Mouse (Mus musculus) bone marrow, adult 2 months (tissue): ENCODE measurements around the gene Ttc17. TPM values are rescaled to one million over a fixed set of nuclear protein-coding genes. Genes with fewer than 3 reads are reported as not detected.

Experiments used
- H3K27ac ChIP-seq: fragments of 200-500 bp; 2 replicates; pipeline ENCODE4 v1.5.1; 2012; ENCODE audit warnings: low read depth, mild to moderate bottlenecking, control low read depth, inconsistent platforms, low read length; ENCODE audit not compliant: control insufficient read depth, poor library complexity, insufficient read depth
- H3K4me1 ChIP-seq: fragments of 200-500 bp; 2 replicates; pipeline ENCODE4 v1.6.1; 2011; ENCODE audit warnings: low read length; ENCODE audit not compliant: control insufficient read depth, insufficient read depth
- H3K4me3 ChIP-seq: fragments of 200-500 bp; replicated peaks from 2 replicates; pipeline ENCODE3; 2011; ENCODE audit warnings: mild to moderate bottlenecking, low read depth, low read length, control low read depth; ENCODE audit not compliant: control insufficient read depth
- CTCF ChIP-seq: fragments of 200-500 bp; IDR thresholded peaks from 2 replicates; pipeline ENCODE4 v1.5.1; 2011; ENCODE audit warnings: low read length, control low read depth; ENCODE audit not compliant: control insufficient read depth, insufficient read depth
- POLR2A ChIP-seq: fragments of 200-500 bp; IDR thresholded peaks from 2 replicates; pipeline ENCODE4 v1.6.1; 2011; ENCODE audit warnings: low read depth, mild to moderate bottlenecking, control low read depth, low read length, borderline replicate concordance; ENCODE audit not compliant: control insufficient read depth
- WGBS: fragments of 180-500 bp; shearing (Covaris S2); methylation state at CpG from one replicate; pipeline ENCODE4 v1.1.7; 2018; 5-methylcytosine and 5-hydroxymethylcytosine counted together
- polyA plus RNA-seq: library from polyadenylated mRNA; stranded (reverse); fragments of >200 nt; gene quantifications from 2 replicates; pipeline ENCODE4 v1.2.4, GENCODE M21; 2011; ENCODE audit warnings: low replicate concordance; ENCODE audit not compliant: missing spikeins, insufficient read depth, insufficient read length

The Ttc17 gene
- polyA plus RNA-seq, 1 experiment = 14.3 TPM

DNA sequence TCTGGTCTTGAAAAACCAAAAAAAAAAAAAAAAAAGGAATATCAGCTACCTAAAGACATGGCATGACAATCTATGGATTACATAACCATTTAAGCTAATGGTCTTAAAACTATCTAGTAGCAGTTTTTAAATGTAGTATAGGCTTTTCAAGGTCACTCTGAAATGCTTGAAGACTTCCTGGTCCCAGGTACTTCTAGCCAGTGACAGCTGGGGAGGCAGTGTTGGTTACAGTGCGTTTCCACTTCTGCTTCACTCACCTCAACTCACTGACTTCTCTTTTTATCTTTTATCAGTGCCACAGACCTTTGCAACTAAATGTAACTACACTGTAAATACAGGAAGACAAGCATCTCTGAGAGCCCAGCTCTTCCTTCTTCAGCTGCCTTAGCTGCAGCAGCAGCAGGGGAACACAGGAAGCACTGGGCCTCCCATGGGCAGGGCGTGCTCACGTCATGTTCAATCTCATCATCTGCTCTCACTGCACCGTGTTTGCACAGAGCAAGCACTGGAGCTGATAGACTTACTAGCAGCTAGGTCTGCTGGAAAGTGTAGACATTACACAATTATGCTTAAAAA is 46.0 kb downstream of the Ttc17 start:
- TF ChIP-seq POLR2A = no peak
- no peak for TF ChIP-seq CTCF
- WGBS = 20% methylated on average over 4 of the region's 4 CpGs
- Histone ChIP-seq H3K27ac (no peak overlapping the region), H3K4me3 (no peak overlapping the region), H3K4me1 (no peaks in the 10 kb centered on the region; the same call in 1 of the 2 replicates)

DNA sequence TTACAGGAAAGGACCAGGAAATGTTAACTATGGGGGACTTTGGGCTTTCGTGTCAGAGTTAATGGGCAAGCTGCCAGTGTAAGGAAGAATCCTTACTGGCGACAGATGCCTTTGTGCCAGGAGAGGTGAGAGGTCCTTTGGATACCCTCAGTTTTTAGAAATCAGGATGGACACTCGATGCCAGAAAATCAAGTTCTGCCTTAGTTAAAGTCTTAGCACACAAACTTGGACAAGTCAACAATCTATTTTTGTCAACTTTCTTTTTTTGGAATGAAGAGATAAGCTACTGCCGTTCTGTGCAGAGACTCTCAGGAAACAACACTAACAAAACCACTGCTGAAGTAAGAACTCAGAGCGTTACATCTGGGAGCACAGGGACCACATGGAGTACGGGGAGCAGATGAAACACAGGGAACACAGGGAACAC is 58.3 kb downstream of the Ttc17 start:
- TF ChIP-seq CTCF = no peak
- no peak for TF ChIP-seq POLR2A
- no peaks in the 10 kb centered on the region for H3K4me1 ChIP-seq
- 40% methylated on average over 6 of the region's 6 CpGs for WGBS
- no peak overlapping the region for H3K4me3 ChIP-seq
- no peak overlapping the region for H3K27ac ChIP-seq

GRCm38 (mm10) chr2:94346746-94347145 is 59.7 kb downstream of the Ttc17 start:
- Histone ChIP-seq H3K27ac (no peak overlapping the region), H3K4me1 (no peaks in the 10 kb centered on the region), H3K4me3 (no peak overlapping the region)
- TF ChIP-seq POLR2A = no peak
- TF ChIP-seq CTCF = no peak
- 83% methylated on average over 5 of the region's 5 CpGs for WGBS

DNA sequence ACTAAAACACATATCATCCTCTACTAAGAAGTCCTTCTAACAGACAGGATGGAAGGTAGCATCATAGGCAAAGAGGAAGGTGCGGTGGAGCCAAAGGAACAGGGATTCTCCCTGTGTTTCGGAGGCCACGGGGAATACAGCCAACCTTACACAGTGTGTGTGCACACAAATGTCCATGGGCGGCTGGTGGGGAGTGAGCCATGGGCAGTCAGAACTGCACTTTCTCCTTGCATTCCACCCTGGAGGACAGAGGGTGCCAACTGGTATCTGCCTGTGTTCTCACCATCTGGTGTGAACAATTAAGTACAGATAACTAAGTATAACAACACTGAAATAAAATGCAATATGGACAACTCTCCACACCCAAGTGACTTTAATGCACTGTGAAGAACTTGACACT is 61.9 kb downstream of the Ttc17 start:
- WGBS = 92% methylated on average over 4 of the region's 4 CpGs

DNA sequence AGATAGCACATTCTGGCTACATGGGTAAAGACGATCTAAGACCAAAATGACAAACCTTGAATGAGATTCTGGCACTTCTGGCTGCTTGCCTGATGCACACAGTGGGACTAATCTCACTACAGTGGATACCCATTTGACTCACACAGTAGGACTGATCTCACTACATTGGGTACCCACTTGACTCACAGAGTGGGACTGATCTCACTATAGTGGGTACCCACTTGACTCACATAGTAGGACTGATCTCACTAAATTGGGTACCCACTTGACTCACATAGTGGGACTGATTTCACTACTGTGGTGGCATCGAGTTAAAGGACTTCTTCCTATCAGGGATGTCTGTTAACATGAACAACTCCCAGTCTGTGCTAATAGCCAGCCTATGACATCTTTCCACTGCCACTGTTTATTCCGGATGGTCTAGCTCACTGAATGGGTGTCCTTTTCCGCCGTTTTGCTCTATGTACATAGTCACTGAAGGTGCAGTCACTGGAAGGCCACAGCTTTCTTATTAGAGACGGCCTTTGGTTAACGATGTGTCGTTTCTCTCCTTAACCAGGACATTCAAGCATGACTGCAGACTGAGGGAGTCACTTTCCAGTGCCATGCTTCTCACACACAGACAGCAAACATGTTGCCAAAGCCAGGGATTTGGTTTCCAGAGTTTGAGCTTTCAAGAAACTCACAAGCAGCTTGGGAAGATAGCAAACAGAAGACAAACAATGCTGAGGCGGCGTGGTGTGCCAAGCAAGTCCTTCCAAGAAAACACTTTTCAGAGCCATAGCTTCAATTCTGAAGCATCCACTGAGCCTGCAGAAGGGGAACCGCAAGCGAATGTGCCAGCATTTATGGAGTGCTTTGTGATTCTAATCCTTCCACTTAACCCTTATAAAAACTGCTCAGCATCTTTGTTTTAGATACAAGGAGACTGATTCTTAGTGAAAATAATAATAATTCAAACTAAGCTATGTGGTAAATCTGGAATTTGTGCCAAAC is 62.9 kb downstream of the Ttc17 start:
- no peak overlapping the region for H3K27ac ChIP-seq
- no peak overlapping the region for H3K4me3 ChIP-seq
- TF ChIP-seq POLR2A (no peak), CTCF (no peak)
- no peaks in the 10 kb centered on the region for H3K4me1 ChIP-seq
- WGBS = 90% methylated on average over 12 of the region's 12 CpGs

More for the DNA sequence above, 61.9 kb downstream of the Ttc17 start:
- H3K4me1 ChIP-seq = no peaks in the 10 kb centered on the region
- TF ChIP-seq POLR2A (no peak), CTCF (no peak)
- H3K4me3 ChIP-seq = no peak overlapping the region
- H3K27ac ChIP-seq = no peak overlapping the region

DNA sequence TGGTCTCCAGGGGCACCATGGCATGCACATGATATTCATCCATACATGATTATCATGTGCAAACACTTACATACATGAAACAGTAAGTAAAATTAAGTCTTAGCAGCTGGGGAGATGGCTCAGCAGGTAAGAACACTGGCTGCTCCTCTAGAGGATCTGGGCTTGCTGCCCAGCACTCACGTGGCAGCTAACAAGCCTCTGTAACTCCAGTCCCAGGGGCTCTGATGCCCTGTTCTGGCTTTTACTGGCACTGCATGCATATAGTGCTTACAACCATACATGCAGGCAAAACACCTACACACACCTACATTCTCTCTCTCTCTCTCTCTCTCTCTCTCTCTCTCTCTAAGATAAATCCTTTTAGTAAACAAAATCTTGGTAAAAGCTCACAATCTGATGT is 65.7 kb downstream of the Ttc17 start:
- H3K27ac ChIP-seq = no peak overlapping the region
- 67% methylated on average over 1 of the region's 1 CpGs for WGBS
- no peaks in the 10 kb centered on the region for H3K4me1 ChIP-seq
- no peak overlapping the region for H3K4me3 ChIP-seq
- no peak for TF ChIP-seq POLR2A

GRCm38 (mm10) chr2:94339495-94339894 is 67.0 kb downstream of the Ttc17 start:
- no peak overlapping the region for H3K27ac ChIP-seq
- H3K4me3 ChIP-seq = no peak overlapping the region
- TF ChIP-seq POLR2A (no peak), CTCF (no peak)
- 88% methylated on average over 5 of the region's 5 CpGs for WGBS
- H3K4me1 ChIP-seq = no peaks in the 10 kb centered on the region

DNA sequence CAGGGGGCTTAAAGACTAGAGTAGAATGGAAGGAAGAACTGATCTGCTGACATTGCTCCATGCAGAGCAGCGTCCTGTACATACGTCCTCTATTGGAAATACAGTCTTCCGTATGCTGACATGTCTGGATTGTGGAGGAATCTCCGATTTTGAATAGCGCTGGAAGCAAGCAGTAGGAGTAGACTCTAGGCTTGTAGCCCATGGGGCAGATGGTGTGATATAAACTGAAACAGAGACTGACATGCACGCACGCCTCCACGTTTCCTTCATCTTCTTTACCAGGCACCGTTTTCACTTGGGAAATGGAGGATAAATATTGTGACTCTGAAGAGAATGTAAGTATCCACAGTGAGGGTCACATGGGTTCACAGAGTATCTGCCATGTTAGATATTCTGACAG is 70.2 kb downstream of the Ttc17 start:
- TF ChIP-seq CTCF = no peak
- TF ChIP-seq POLR2A = no peak
- 93% methylated on average over 9 of the region's 9 CpGs for WGBS

GRCm38 (mm10) chr2:94334742-94335046 is 71.8 kb downstream of the Ttc17 start:
- no peak for TF ChIP-seq POLR2A
- no peak for TF ChIP-seq CTCF
- 74% methylated on average over 2 of the region's 2 CpGs for whole genome bisulfite sequencing
- H3K27ac ChIP-seq = no peak overlapping the region
- no peaks in the 10 kb centered on the region for H3K4me1 ChIP-seq
- no peak overlapping the region for H3K4me3 ChIP-seq

More for the DNA sequence above, 70.2 kb downstream of the Ttc17 start:
- H3K27ac ChIP-seq = no peak overlapping the region
- H3K4me3 ChIP-seq = no peak overlapping the region
- no peaks in the 10 kb centered on the region for H3K4me1 ChIP-seq
